Mouse (Mus musculus) myocyte (in vitro differentiated cells): Measurements from ENCODE around the gene Tmem248. TPM values are rescaled to one million over a fixed set of nuclear protein-coding genes. Genes with fewer than 3 reads are reported as not detected.

Experiments used
- H3K27me3 ChIP-seq: one replicate; pipeline ENCODE4 v1.6.1; 2011; ENCODE audit not compliant: control insufficient read depth, insufficient read depth, insufficient read length
- H3K36me3 ChIP-seq: one replicate; pipeline ENCODE4 v1.6.1; 2011; ENCODE audit not compliant: control insufficient read depth, insufficient read depth
- H3K4me2 ChIP-seq: one replicate; pipeline ENCODE4 v1.6.1; 2011; ENCODE audit warnings: low read depth, control low read depth
- H3K4me3 ChIP-seq: one replicate; pipeline ENCODE4 v1.5.1; 2011; ENCODE audit warnings: mild to moderate bottlenecking, control low read depth, moderate library complexity
- H3K79me2 ChIP-seq: one replicate; pipeline ENCODE4 v1.6.1; 2011; ENCODE audit not compliant: control insufficient read depth, insufficient read depth
- H3ac ChIP-seq: one replicate; pipeline ENCODE4 v1.6.1; 2011; ENCODE audit not compliant: control insufficient read depth, insufficient read length
- CEBPB ChIP-seq: IDR thresholded peaks from 2 replicates; pipeline ENCODE4 v1.6.1; 2011; ENCODE audit warnings: mild to moderate bottlenecking, moderate library complexity; ENCODE audit not compliant: poor library complexity, insufficient read depth, severe bottlenecking
- E2F4 ChIP-seq: IDR thresholded peaks from one replicate; pipeline ENCODE4 v1.6.1; 2011; ENCODE audit warnings: mild to moderate bottlenecking, control low read depth, moderate library complexity; ENCODE audit not compliant: insufficient read depth
- MAX ChIP-seq: IDR thresholded peaks from one replicate; pipeline ENCODE4 v1.6.1; 2011; ENCODE audit warnings: low read depth, mild to moderate bottlenecking, control low read depth
- MYOD1 ChIP-seq, 3 experiments: IDR thresholded peaks; one replicate each; pipeline ENCODE4 v1.6.1; 2011; ENCODE audit warnings: control low read depth in 2 of 3, low read depth in 2 of 3, mild to moderate bottlenecking in 2 of 3, moderate library complexity in 1 of 3; ENCODE audit not compliant: insufficient read length in 2 of 3, control insufficient read depth in 1 of 3
- MYOG ChIP-seq, 3 experiments: IDR thresholded peaks; one replicate each; pipeline ENCODE4 v1.6.1; 2011; ENCODE audit warnings: control low read depth in 2 of 3, low read depth in 2 of 3, mild to moderate bottlenecking in 2 of 3; ENCODE audit not compliant: insufficient read length in 2 of 3, control insufficient read depth in 1 of 3, insufficient read depth in 1 of 3
- POLR2A ChIP-seq: IDR thresholded peaks from one replicate; pipeline ENCODE4 v1.6.1; 2011; ENCODE audit warnings: low read depth, mild to moderate bottlenecking, control low read depth, moderate library complexity; ENCODE audit not compliant: insufficient read length
- POLR2AphosphoS2 ChIP-seq: IDR thresholded peaks from one replicate; pipeline ENCODE4 v1.6.1; 2011; ENCODE audit warnings: low read depth, control low read depth; ENCODE audit not compliant: insufficient read length
- REST ChIP-seq: IDR thresholded peaks from one replicate; pipeline ENCODE4 v1.6.1; 2011; ENCODE audit warnings: mild to moderate bottlenecking, control low read depth, moderate library complexity; ENCODE audit not compliant: insufficient read depth, insufficient read length
- SRF ChIP-seq: IDR thresholded peaks from one replicate; pipeline ENCODE4 v1.6.1; 2011; ENCODE audit warnings: low read depth; ENCODE audit not compliant: control insufficient read depth, insufficient read length
- TCF12 ChIP-seq: IDR thresholded peaks from one replicate; pipeline ENCODE4 v1.6.1; 2011; ENCODE audit warnings: mild to moderate bottlenecking, control low read depth; ENCODE audit not compliant: poor library complexity, insufficient read depth, severe bottlenecking
- TCF3 ChIP-seq: IDR thresholded peaks from one replicate; pipeline ENCODE4 v1.6.1; 2011; ENCODE audit warnings: low read depth, control low read depth; ENCODE audit not compliant: insufficient read length
- USF1 ChIP-seq: IDR thresholded peaks from one replicate; pipeline ENCODE4 v1.6.1; 2011; ENCODE audit warnings: low read depth, mild to moderate bottlenecking, control low read depth, moderate library complexity
- polyA plus RNA-seq: library from polyadenylated mRNA; unstranded; fragments of >200 nt; fragmentation: generic; extraction: Trizol; gene quantifications from one replicate; pipeline ENCODE4 v1.2.1, GENCODE M21; 2012; ENCODE audit warnings: missing spikeins

The Tmem248 gene
- polyA plus RNA-seq, result 25.3 TPM

DNA sequence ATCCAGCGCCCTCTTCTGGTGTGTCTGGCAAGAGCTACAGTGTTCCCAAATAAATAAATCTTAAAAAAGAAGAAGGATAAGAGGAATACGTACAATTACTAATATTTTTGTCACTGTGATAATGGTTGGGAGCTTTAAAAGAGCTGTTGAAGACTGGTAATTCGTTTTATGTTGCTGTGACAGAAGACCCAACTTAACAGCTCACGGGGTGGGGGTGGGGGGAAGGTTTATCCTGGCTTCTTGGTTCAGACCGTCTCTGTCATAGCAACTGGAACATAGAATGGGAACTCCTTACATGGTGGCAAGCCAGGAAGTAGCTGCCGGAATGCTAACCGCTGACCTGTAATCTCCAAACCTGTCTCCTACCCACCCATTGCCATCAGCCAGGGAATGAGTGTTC, at the start of gene Tmem248:
Tmem248 (plus strand) TSS at position 301 of the 400 bp plus-strand sequence.
- peaks cover 20% of the 10 kb centered on the region for H3K36me3 ChIP-seq
- TF ChIP-seq POLR2AphosphoS2, result peak; percentile 22
- no peak for TF ChIP-seq MAX
- TF ChIP-seq E2F4, result no peak
- H3K79me2 ChIP-seq, result no peaks in the 10 kb centered on the region
- H3K27me3 ChIP-seq, result no peaks in the 10 kb centered on the region
- no peak within 1 kb of the TSS for H3K4me2 ChIP-seq
- no peak within 1 kb of the TSS for H3K4me3 ChIP-seq
- H3ac ChIP-seq, result no peak within 1 kb of the TSS

DNA sequence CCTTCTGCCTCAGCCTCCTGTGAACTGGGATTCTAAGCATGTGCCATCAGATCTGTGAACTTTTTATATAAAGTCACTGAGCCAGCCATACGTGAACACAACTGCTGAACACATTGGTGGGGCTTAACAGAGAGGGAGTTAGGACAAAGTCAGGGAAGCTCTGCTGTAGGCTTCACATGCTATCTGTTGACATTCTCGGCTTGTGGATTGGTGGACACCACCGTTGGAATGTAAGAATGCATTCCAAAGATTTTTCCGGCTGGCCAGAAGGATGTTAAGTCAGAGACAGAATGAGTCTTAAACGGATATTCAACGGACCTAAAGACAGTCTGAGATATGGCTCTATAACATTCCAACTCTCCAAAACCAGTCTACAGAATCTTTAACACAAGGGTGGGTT, 47.8 kb upstream of the Tmem248 start:
- Histone ChIP-seq H3K4me2 (peak overlapping the region; percentile 24), H3K79me2 (peaks cover 19% of the 10 kb centered on the region), H3K27me3 (no peaks in the 10 kb centered on the region), H3K36me3 (no peaks in the 10 kb centered on the region), H3K4me3 (no peak overlapping the region), H3ac (no peak overlapping the region)
- TF ChIP-seq TCF3, result no peak
- TF ChIP-seq POLR2A, result no peak
- no peak for TF ChIP-seq POLR2AphosphoS2
- no peak for TF ChIP-seq CEBPB
- no peak for TF ChIP-seq MYOD1 (IDR thresholded peaks at IDR 0.05; ENCODE audit: control insufficient read depth in 1 of 3, insufficient read length in 2 of 3, low read depth in 2 of 3)

DNA sequence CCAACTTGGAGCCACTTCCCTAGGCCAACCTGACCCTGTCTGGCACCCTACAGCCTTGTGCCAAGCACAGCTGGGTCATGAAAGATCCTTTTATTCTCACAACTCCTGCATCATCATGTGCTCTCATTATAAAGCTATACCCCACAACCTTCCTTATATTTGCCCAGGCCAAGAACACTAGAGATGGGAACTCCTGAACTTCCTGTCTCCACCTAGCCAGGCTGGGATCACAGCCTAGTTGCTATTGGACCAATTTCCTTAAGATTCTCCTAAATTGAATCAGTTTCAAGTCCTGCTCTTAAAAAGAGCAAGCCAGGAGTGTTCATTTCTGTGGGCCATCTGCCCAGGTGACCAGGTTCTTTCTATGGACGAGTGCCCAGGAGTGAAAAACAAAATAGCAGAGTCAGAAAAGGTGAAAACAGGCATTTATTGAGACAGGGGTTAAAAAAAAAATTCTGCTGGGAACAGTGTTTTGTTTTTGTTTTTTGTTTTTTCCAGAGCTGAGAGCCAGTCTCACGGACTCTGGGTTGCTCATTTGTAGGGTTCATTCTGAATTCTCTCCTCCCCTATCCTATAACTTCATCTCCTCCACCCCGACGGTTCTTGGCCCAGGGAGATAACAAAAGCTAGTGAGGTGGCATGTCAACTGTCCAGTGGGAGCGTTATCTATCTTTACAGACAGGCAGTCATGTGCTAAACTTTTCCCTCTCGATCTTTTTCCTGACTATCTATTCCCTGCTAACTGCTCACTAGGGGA, 46.0 kb upstream of the Tmem248 start:
- Histone ChIP-seq H3K79me2 (peaks cover 36% of the 10 kb centered on the region), H3ac (peak overlapping the region; percentile 56), H3K4me3 (peak overlapping the region; percentile 63), H3K27me3 (no peaks in the 10 kb centered on the region), H3K36me3 (no peaks in the 10 kb centered on the region), H3K4me2 (peak overlapping the region; percentile 79)
- no peak for TF ChIP-seq TCF12
- no peak for TF ChIP-seq REST
- TF ChIP-seq MYOG (IDR thresholded peaks at IDR 0.05; ENCODE audit: control insufficient read depth in 1 of 3, insufficient read depth in 1 of 3, insufficient read length in 2 of 3, low read depth in 2 of 3), result no peak
- TF ChIP-seq SRF, result no peak
- TF ChIP-seq E2F4, result no peak
- no peak for TF ChIP-seq MYOD1 (IDR thresholded peaks at IDR 0.05; ENCODE audit: control insufficient read depth in 1 of 3, insufficient read length in 2 of 3, low read depth in 2 of 3)
- TF ChIP-seq TCF3, result no peak
- TF ChIP-seq USF1, result no peak
- TF ChIP-seq POLR2A, result no peak
- no peak for TF ChIP-seq POLR2AphosphoS2
- TF ChIP-seq CEBPB, result no peak
- no peak for TF ChIP-seq MAX

DNA sequence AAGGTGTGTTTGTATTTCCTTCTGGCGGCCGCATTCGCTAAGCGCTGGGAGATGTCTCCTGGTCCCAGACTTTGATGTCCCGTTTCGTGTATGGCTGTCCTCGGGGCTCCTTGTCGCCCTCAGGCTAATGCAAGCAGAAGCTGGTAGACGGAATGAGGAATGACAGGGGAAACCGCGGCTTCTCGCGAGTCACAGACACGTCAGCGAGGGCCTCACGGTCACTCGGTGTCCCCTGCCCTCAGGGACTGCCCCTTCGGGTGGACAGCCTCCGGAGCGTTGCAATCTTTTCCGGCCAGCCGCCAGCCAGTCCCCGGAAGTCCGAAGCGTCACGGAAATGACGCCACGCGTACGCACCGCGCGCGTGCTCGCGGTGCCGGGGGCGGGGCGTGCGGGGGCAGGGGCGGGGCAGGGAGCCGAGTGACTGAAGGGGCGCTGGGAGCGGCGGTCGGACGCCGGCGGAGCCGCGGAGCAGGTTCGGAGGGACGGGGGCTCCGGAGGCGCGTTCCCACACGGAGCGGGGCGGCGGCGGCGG, 45.4 kb upstream of the Tmem248 start, which contains the start of gene Rabgef1:
Rabgef1 (plus strand) TSS at position 376 of the 532 bp plus-strand sequence.
- Histone ChIP-seq H3ac (peak within 1 kb of the TSS; percentile 56), H3K4me3 (peak within 1 kb of the TSS; percentile 63), H3K79me2 (peaks cover 42% of the 10 kb centered on the region), H3K36me3 (no peaks in the 10 kb centered on the region), H3K4me2 (peak within 1 kb of the TSS; percentile 95), H3K27me3 (no peaks in the 10 kb centered on the region)
- TF ChIP-seq CEBPB, result no peak
- no peak for TF ChIP-seq USF1
- TF ChIP-seq POLR2A, result peak; percentile 99
- peak; percentile 98 for TF ChIP-seq POLR2AphosphoS2

DNA sequence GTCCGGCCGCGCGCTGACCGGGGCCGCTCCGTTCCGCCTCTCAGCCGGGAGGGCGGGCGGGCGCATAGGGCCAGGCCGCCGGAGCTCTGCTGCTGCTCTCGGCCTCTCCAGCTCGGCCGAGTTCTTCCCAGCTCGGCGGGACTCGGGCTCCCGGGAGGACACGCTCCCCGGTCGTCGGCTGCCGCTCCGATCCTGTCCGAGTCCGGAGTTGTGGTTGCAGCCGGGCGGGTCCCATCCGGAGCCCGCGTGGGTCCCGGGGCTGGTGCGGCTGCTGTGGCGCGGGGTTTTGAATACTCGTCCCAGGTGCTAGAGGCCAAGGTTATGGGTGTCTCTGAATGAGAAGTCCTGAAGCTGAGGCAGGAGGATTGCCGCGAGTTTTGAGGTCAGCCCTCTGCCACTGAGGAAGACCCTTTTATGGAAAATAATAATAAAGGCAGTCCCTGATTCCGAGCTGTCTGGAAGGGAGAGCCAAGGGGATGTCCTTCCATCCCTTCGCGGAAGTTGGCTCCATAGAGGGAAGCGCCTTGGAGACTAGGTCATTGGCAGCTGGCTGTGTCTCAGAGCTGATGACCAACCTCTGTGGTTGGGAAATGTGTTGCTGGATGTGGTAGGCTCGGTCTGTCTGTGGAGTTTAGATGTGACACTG, 44.8 kb upstream of the Tmem248 start:
- Histone ChIP-seq H3ac (peak overlapping the region; percentile 56), H3K79me2 (peaks cover 48% of the 10 kb centered on the region), H3K4me3 (peak overlapping the region; percentile 63), H3K27me3 (no peaks in the 10 kb centered on the region), H3K4me2 (peak overlapping the region; percentile 95), H3K36me3 (no peaks in the 10 kb centered on the region)
- TF ChIP-seq MAX, result no peak
- TF ChIP-seq E2F4, result no peak
- peak in 2 of 3 experiments; percentile 6 to 39 for TF ChIP-seq MYOD1 (IDR thresholded peaks at IDR 0.05; ENCODE audit: control insufficient read depth in 1 of 3, insufficient read length in 2 of 3, low read depth in 2 of 3)
- TF ChIP-seq SRF, result peak; percentile 28
- no peak for TF ChIP-seq TCF12
- TF ChIP-seq MYOG (IDR thresholded peaks at IDR 0.05; ENCODE audit: control insufficient read depth in 1 of 3, insufficient read depth in 1 of 3, insufficient read length in 2 of 3, low read depth in 2 of 3), result peak in 1 of 3 experiments; percentile 27
- TF ChIP-seq USF1, result no peak
- TF ChIP-seq REST, result no peak
- no peak for TF ChIP-seq CEBPB
- no peak for TF ChIP-seq TCF3
